Mouse (Mus musculus): ENCODE data around the gene Ubxn6.

Ubxn6 gene

DNA sequence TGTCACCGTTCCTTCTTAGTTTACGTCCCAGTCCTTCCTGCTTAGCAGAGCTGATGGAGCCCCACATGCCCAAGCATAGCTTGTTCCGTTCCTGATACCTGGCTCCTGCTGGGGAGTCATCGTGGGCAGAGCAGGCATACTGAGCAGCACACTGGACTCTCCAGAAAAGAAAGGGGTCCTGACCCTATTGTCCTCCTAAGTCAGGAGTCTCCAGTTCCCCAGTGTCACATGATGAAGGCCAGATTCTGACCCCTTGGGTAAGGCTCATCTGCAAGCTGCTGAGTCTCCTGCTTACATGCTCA lies 51.9 kb downstream of the Ubxn6 start:
- no peak for DNase-seq

DNA sequence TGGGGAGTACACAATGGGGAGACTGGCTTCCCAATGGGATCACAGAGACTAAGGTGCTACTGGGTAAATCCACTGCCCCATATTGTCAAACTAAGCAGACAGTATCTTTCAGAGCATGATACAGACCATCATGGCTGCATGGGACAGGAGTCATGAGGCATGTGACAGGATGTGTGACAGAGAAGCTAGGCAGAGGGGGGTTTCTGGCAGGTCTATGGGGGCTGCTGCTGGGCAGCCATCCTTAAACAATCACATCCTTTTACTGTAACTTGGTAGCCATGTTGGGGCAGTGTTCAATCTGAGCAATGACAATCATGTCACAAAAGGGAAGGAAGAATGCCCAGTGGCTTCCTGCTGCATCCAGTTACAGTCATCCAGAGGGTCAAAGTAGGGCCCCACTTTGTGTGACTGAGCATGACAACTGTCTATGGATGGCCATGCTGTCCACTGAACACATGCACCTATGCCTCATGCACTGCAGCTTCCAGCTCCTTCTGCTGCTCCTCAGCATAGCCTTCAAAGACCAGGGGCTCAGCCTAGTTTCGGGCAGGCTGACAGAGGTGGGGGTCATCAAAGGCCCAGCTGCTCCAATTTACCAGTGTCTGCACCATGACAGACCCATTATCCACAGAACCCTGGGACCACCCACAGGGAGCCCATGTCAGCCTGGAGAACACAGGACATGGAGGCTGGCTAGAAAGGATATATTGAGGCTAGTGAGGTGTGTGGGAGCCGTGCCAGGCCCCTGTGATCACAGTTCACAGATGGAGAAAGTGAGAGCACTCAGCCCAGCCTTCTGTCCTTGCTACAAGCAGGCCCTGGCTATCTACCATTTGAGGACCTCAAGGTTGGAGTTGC lies 52.5 kb downstream of the Ubxn6 start:
- peak; percentile 63 to 70 for DNase-seq

DNA sequence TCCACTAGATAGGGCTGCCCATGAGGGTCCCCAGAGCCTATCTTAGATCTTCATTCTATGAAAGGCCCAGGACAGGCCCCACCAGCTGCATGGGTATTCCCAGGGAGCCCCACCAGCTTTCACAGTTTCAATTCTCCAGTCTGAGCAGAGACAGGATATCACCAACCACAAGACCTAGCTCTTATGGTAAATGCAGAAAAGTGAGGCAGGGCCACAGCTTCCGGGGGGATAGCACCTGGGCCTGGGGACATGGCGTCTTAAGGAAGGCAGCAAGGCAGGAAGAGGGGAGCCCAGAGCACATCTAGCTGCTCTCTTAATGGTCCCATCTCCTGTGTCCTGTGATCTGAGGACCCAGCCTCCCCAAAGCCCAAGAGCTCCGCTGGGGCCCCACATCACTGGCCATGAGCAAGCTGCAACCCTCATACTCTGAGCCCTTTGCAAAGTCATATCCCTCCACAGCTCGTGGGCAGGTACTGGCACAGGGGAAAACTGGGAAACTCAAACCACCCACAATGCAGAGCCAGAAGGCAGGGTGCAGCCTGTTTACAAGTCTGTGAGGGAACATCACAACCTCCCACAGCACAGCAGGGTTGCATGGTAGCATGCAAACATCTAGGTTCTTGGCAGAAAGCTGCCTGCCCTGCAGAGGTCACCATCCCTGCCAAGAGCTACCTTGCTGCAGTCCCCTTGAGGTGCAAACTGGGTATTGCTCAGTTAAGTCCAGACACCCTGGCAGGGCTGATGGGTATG lies 53.5 kb downstream of the Ubxn6 start:
- DNase-seq = peak; percentile 35 to 51

DNA sequence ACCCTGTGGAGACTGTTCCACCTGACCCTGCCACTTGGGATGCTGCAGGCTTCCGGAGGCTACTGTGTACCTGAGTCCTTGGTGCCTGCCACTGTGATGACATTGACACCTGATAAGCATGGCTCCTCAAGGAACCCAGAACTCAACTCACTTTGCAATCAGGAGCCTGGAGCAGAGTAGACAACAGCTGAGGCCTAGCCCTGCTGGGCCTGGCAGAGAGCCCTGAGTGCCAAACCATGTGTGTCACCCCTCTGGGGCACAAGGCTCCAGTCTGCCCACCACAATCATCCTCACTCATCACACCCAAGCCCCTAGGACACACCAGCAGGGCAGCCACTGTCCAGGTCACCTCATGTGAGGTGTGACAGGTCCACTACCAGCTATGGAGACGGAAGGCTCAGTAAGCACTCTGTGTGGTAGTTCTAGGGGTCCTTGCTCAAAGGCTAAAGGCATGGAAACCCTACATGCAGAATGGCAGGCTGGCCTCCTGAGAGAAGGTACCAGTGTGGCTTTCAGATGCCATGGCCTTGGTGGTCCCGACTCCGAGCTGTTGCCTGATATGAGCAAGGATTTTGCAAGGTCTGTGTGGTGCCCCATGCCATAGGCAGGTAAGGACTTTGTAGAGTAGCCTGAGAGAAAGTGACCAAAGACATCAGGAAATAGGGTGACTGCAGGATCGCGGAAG lies 54.3 kb downstream of the Ubxn6 start:
- no peak for DNase-seq

DNA sequence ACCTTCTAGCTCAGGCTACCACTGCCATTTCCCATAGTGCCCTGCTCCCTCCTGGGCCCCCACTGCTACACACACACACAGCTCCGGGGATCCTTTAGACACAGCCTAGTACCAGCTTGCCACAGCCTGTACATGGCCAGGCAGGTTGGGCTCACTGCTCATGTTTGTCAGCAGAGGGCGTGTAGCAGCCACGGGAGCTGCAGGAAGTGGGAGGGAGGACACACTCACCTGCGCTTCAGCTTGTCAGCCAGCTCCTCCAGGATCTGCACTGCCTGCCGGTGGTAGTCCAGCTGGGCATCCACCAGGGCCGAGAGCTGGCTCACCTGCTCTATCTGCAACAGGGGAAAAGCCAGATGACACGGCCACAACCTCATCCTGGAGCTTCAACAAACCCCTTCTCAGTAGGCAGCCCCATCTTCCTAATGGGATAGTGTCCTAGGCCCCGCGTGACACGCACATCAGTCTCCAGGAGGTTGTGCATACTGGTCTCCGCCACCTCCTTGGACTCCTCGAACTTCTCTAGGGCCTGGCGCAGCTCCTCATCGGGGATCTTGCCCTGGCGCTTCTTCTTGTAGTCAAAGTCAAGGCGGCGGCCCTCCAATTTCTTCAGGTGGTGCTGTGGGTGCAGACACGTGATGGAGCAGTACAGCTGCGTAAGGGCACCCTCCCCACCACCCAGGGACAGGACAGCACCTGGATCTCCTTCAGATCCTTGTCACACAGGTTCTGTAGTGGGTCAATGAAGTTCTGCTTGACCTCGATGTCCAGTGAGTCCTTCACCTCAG lies 56.3 kb downstream of the Ubxn6 start:
- peak; percentile 67 to 69 for DNase-seq

DNA sequence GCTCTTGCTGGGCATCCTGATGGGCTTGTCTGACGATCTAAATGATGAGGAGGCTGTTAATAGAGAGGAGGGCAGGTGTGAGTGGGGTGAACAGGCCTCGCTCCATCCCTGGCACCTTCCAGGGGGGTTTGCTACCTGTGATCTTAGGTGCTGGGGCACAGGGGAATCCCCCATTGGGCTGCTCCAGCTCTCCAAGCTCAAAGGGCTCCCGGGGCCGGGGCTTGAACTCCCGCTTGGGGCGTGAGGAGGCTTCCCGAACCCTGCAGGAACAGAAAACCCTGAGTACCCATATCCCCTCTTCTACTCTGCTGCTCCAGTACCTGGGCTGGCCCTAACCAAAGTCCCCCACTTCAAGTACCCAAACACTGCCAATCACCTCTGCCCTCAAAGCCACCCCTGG lies 57.0 kb downstream of the Ubxn6 start:
- no peak for DNase-seq
